Mouse (Mus musculus): ENCODE measurements around the gene Vwa5b1.
A peak's percentile ranks its signal among the peaks of the same experiment; 100 is the strongest.

Gene Vwa5b1

GRCm38 (mm10) chr4:138635428-138636145 lies at the start of gene Vwa5b1:
TSS of gene Vwa5b1 (minus strand) at chr4:138635884.
- DNase-seq (ENCODE audit: low spot score) = peak; percentile 94

- no peak for DNase-seq (ENCODE audit: low spot score)
These were observed 47.1 kb upstream of the Vwa5b1 start for GRCm38 (mm10) chr4:138682760-138683159.

- no peak for DNase-seq (ENCODE audit: low spot score)
These were observed 44.4 kb upstream of the Vwa5b1 start for GRCm38 (mm10) chr4:138680124-138680523.

GRCm38 (mm10) chr4:138677579-138677978 lies 41.9 kb upstream of the Vwa5b1 start:
- DNase-seq (ENCODE audit: low spot score) = no peak

GRCm38 (mm10) chr4:138676480-138676879 lies 40.8 kb upstream of the Vwa5b1 start:
- no peak for DNase-seq (ENCODE audit: low spot score)

GRCm38 (mm10) chr4:138672160-138672559 lies 36.5 kb upstream of the Vwa5b1 start:
- DNase-seq (ENCODE audit: low spot score) = no peak

- no peak for DNase-seq (ENCODE audit: low spot score)
These were observed 34.6 kb upstream of the Vwa5b1 start for GRCm38 (mm10) chr4:138670093-138670889.

GRCm38 (mm10) chr4:138666521-138666920 lies 30.8 kb upstream of the Vwa5b1 start:
- DNase-seq (ENCODE audit: low spot score) = peak; percentile 73

- DNase-seq (ENCODE audit: low spot score) = no peak
These were observed 24.4 kb upstream of the Vwa5b1 start for GRCm38 (mm10) chr4:138659936-138660602.

- peak; percentile 89 for DNase-seq (ENCODE audit: low spot score)
These were observed 17.4 kb upstream of the Vwa5b1 start for GRCm38 (mm10) chr4:138653056-138653455.

- DNase-seq (ENCODE audit: low spot score) = no peak
These were observed 16.2 kb upstream of the Vwa5b1 start for GRCm38 (mm10) chr4:138651881-138652280.

- DNase-seq (ENCODE audit: low spot score) = peak; percentile 72
These were observed 12.5 kb upstream of the Vwa5b1 start for GRCm38 (mm10) chr4:138648096-138648635.

GRCm38 (mm10) chr4:138642272-138642671 lies 6.6 kb upstream of the Vwa5b1 start:
- no peak for DNase-seq (ENCODE audit: low spot score)

- DNase-seq (ENCODE audit: low spot score) = no peak
These were observed 445 bp upstream of the Vwa5b1 start for GRCm38 (mm10) chr4:138636146-138636511.

- DNase-seq (ENCODE audit: low spot score) = no peak
These were observed 7.4 kb downstream of the Vwa5b1 start for GRCm38 (mm10) chr4:138628256-138628655.

GRCm38 (mm10) chr4:138614454-138614853 lies 21.2 kb downstream of the Vwa5b1 start:
- peak; percentile 25 for DNase-seq (ENCODE audit: low spot score)

GRCm38 (mm10) chr4:138601926-138602325 lies 33.8 kb downstream of the Vwa5b1 start:
- DNase-seq (ENCODE audit: low spot score) = no peak

- DNase-seq (ENCODE audit: low spot score) = peak; percentile 59
These were observed 37.8 kb downstream of the Vwa5b1 start for GRCm38 (mm10) chr4:138597904-138598347.

- DNase-seq (ENCODE audit: low spot score) = peak; percentile 85
These were observed 39.1 kb downstream of the Vwa5b1 start for GRCm38 (mm10) chr4:138596391-138597130.

- DNase-seq (ENCODE audit: low spot score) = no peak
These were observed 50.7 kb downstream of the Vwa5b1 start for GRCm38 (mm10) chr4:138584946-138585345.

- DNase-seq (ENCODE audit: low spot score) = no peak
These were observed 53.2 kb downstream of the Vwa5b1 start for GRCm38 (mm10) chr4:138582446-138582845.

GRCm38 (mm10) chr4:138578406-138578805 lies 57.3 kb downstream of the Vwa5b1 start:
- no peak for DNase-seq (ENCODE audit: low spot score)
